Mouse (Mus musculus): ENCODE results near the gene Cstf3. TPM values are rescaled to one million over a fixed set of nuclear protein-coding genes. Genes with fewer than 3 reads are reported as not detected.
"Not testable (repeated sequence)": the region's sequence is repeated elsewhere in the genome, so short reads cannot be mapped to it uniquely, and the experiment has no call there.

The Cstf3 gene
- 42.8 and 48.3 TPM in 2 replicates for polyA plus RNA-seq (2015; fragmentation: Nextera tagmentation; extraction: Ambion mirVana)

DNA sequence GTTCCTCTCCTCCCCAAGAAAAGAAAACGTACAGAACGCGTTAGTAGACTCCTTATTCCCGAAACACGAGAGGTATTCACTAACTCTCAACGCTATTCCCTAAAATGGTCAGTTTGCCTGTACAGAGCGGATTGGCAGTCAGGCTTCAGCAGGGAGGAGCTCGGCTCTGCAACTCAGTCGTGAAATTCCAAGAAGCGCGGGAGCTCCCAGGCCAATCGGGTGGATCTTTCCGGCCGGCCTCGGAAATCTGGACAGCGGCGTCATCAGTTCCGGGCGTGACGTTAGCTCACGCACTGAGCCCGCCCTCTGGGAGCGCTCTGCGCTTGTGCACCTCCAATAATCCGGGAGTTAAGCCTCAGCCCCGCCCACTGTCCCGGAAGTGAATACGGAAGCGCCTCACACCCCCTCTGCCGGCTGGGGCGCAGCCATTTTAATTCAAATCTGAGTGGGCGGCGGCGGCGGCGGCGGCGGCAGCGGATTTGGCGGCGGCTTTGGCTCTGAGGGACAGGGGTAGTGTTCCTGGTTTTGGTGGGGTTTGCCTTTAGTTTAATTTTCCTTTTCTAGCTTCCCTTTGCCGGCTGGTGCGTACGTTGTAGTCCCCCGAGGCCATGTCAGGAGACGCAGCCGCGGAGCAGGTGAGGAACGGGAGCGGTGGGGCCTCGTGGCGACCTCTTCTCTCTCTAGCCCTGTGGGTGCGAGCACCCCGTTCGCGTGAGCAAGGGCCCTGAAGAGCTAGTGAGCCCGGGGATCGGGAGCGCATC, at the start of gene Cstf3:
Gene Cstf3, plus strand, starts transcription at position 456 of the 761 bp plus-strand sequence.
- Histone ChIP-seq H3K36me3 (ENCODE audit: insufficient read depth, low read length) (no peaks in the 10 kb centered on the region), H3K4me3 (replicated peaks; ENCODE audit: low read depth, low read length) (peak within 1 kb of the TSS; percentile 69), H3K4me2 (ENCODE audit: low read length) (peak within 1 kb of the TSS; percentile 69), H3K9ac (ENCODE audit: low read depth, low read length) (peak within 1 kb of the TSS; percentile 78), H3K27me3 (ENCODE audit: insufficient read depth, low read length) (no peaks in the 10 kb centered on the region), H3K9me3 (replicated peaks; ENCODE audit: low read length) (no peaks in the 10 kb centered on the region), H3K4me1 (replicated peaks; ENCODE audit: insufficient read depth, low read length) (peaks cover 6% of the 10 kb centered on the region), H3K27ac (peak within 1 kb of the TSS; percentile 89)
- peak; percentile 63 for TF ChIP-seq CTCF (IDR thresholded peaks at IDR 0.05; ENCODE audit: low read depth)
- peak; percentile 100 for ATAC-seq (replicated peaks; ENCODE audit: low FRiP score, low read depth)
- under 1% methylated on average over 59 of the region's 59 CpGs for WGBS
- peak; percentile 99 for DNase-seq (ENCODE audit: low spot score)

GRCm38 (mm10) chr2:104556711-104557110, 33.6 kb upstream of the Cstf3 start:
- not testable (repeated sequence) for ATAC-seq (replicated peaks; ENCODE audit: low FRiP score, low read depth); H3K36me3 ChIP-seq (ENCODE audit: insufficient read depth, low read length); H3K9me3 ChIP-seq (replicated peaks; ENCODE audit: low read length); H3K9ac ChIP-seq (ENCODE audit: low read depth, low read length); H3K27me3 ChIP-seq (ENCODE audit: insufficient read depth, low read length); H3K4me2 ChIP-seq (ENCODE audit: low read length); H3K27ac ChIP-seq; H3K4me3 ChIP-seq (replicated peaks; ENCODE audit: low read depth, low read length); DNase-seq (ENCODE audit: low spot score); H3K4me1 ChIP-seq (replicated peaks; ENCODE audit: insufficient read depth, low read length)
- 92% methylated on average over 22 of the region's 22 CpGs for WGBS

DNA sequence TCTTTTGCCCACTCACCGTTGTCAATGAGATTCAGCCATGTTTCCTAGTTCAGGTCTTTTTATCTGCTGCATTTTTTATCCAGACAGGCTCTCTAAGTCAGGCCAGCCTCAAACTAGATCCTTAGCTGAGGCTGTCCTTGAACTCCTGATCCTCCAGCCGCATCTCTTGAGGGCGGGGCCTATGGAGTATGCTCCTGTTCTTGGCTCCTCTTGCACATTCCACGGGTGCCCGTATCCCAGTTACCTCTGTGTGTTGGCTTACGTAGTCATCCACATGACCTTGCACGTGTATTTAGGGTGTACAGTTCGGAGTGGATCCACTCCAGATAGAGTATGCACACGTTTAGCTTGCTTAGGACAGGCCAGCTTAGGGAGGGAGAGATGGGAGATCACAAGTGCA, 32.6 kb upstream of the Cstf3 start:
- no peaks in the 10 kb centered on the region for H3K9me3 ChIP-seq (replicated peaks; ENCODE audit: low read length)
- H3K27me3 ChIP-seq (ENCODE audit: insufficient read depth, low read length) = no peaks in the 10 kb centered on the region
- H3K9ac ChIP-seq (ENCODE audit: low read depth, low read length) = no peak overlapping the region
- ATAC-seq (replicated peaks; ENCODE audit: low FRiP score, low read depth) (no peak), DNase-seq (ENCODE audit: low spot score) (no peak)
- H3K27ac ChIP-seq = no peak overlapping the region
- H3K36me3 ChIP-seq (ENCODE audit: insufficient read depth, low read length) = no peaks in the 10 kb centered on the region
- H3K4me2 ChIP-seq (ENCODE audit: low read length) = no peak overlapping the region
- H3K4me3 ChIP-seq (replicated peaks; ENCODE audit: low read depth, low read length) = no peak overlapping the region
- WGBS = 89% methylated on average over 9 of the region's 9 CpGs
- TF ChIP-seq CTCF (IDR thresholded peaks at IDR 0.05; ENCODE audit: low read depth) = no peak
- H3K4me1 ChIP-seq (replicated peaks; ENCODE audit: insufficient read depth, low read length) = no peaks in the 10 kb centered on the region

DNA sequence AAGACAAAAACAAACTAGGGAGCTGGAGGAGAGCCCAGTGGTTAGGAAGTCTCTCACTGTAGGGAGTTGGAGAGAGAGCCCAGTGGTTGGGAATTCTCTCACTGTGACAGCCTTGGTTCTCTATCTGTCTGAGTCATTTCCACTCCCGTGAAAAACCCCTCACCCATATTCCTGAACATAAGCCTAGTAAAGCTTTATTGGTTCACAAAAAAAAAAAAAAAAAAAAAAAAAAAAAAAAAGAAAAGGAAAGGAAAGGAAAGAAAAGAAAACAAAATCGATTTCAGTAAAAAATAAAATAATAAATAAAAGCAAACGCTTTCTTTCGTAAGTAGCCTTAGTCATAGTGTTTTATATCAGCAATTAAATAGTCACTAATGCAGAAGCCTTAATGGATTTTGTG, 32.0 kb upstream of the Cstf3 start:
- H3K4me2 ChIP-seq (ENCODE audit: low read length) = no peak overlapping the region
- no peaks in the 10 kb centered on the region for H3K27me3 ChIP-seq (ENCODE audit: insufficient read depth, low read length)
- H3K4me3 ChIP-seq (replicated peaks; ENCODE audit: low read depth, low read length) = no peak overlapping the region
- H3K27ac ChIP-seq = no peak overlapping the region
- no peak overlapping the region for H3K9ac ChIP-seq (ENCODE audit: low read depth, low read length)
- DNase-seq (ENCODE audit: low spot score) = no peak
- no peaks in the 10 kb centered on the region for H3K4me1 ChIP-seq (replicated peaks; ENCODE audit: insufficient read depth, low read length)
- TF ChIP-seq CTCF (IDR thresholded peaks at IDR 0.05; ENCODE audit: low read depth) = no peak
- H3K9me3 ChIP-seq (replicated peaks; ENCODE audit: low read length) = no peaks in the 10 kb centered on the region
- ATAC-seq (replicated peaks; ENCODE audit: low FRiP score, low read depth) = no peak
- 77% methylated on average over 4 of the region's 4 CpGs for WGBS
- H3K36me3 ChIP-seq (ENCODE audit: insufficient read depth, low read length) = no peaks in the 10 kb centered on the region

GRCm38 (mm10) chr2:104558938-104559337, 31.4 kb upstream of the Cstf3 start:
- Histone ChIP-seq H3K9me3 (replicated peaks; ENCODE audit: low read length) (no peaks in the 10 kb centered on the region), H3K4me3 (replicated peaks; ENCODE audit: low read depth, low read length) (no peak overlapping the region), H3K4me1 (replicated peaks; ENCODE audit: insufficient read depth, low read length) (no peaks in the 10 kb centered on the region), H3K27ac (no peak overlapping the region), H3K4me2 (ENCODE audit: low read length) (no peak overlapping the region), H3K27me3 (ENCODE audit: insufficient read depth, low read length) (no peaks in the 10 kb centered on the region), H3K9ac (ENCODE audit: low read depth, low read length) (no peak overlapping the region), H3K36me3 (ENCODE audit: insufficient read depth, low read length) (no peaks in the 10 kb centered on the region)
- DNase-seq (ENCODE audit: low spot score) (no peak), ATAC-seq (replicated peaks; ENCODE audit: low FRiP score, low read depth) (no peak)
- 73% methylated on average over 6 of the region's 6 CpGs for WGBS
- no peak for TF ChIP-seq CTCF (IDR thresholded peaks at IDR 0.05; ENCODE audit: low read depth)

- Histone ChIP-seq H3K36me3 (ENCODE audit: insufficient read depth, low read length) (no peaks in the 10 kb centered on the region), H3K27ac (no peak overlapping the region), H3K9ac (ENCODE audit: low read depth, low read length) (no peak overlapping the region), H3K9me3 (replicated peaks; ENCODE audit: low read length) (no peaks in the 10 kb centered on the region), H3K4me1 (replicated peaks; ENCODE audit: insufficient read depth, low read length) (no peaks in the 10 kb centered on the region), H3K4me2 (ENCODE audit: low read length) (no peak overlapping the region), H3K27me3 (ENCODE audit: insufficient read depth, low read length) (no peaks in the 10 kb centered on the region), H3K4me3 (replicated peaks; ENCODE audit: low read depth, low read length) (no peak overlapping the region)
- WGBS = 66% methylated on average over 4 of the region's 4 CpGs
- no peak for TF ChIP-seq CTCF (IDR thresholded peaks at IDR 0.05; ENCODE audit: low read depth)
- ATAC-seq (replicated peaks; ENCODE audit: low FRiP score, low read depth) = no peak
- DNase-seq (ENCODE audit: low spot score) = no peak
Measured at GRCm38 (mm10) chr2:104559591-104560380, 30.5 kb upstream of the Cstf3 start.
